Mouse (Mus musculus) neural tube, embryonic 11.5 days (tissue): ENCODE data around the gene Robo1. TPM values are rescaled to one million over a fixed set of nuclear protein-coding genes. Genes with fewer than 3 reads are reported as not detected.

Experiments
- ATAC-seq: fragments of 200-750 bp; cut with Nextera tagmentation; 2 replicates; pipeline ENCODE4 v1.8.0; 2017; ENCODE audit warnings: moderate number of reproducible peaks, mild to moderate bottlenecking, moderate TSS enrichment, moderate library complexity; ENCODE audit not compliant: insufficient read depth, low FRiP score, low TSS enrichment
- DNase-seq: peaks from one replicate; pipeline ENCODE4 v3.0.0-alpha.2; 2015; ENCODE audit warnings: low spot score
- H3K27ac ChIP-seq: fragments of 300-500 bp; sonication (generic); 2 replicates; pipeline ENCODE4 v1.5.1; 2014; ENCODE audit warnings: low read depth, mild to moderate bottlenecking, low read length
- H3K27me3 ChIP-seq: fragments of 300-500 bp; sonication (generic); 2 replicates; pipeline ENCODE4 v1.6.1; 2014; ENCODE audit warnings: mild to moderate bottlenecking, low read length, mixed read lengths; ENCODE audit not compliant: control insufficient read depth, insufficient read depth
- H3K36me3 ChIP-seq: fragments of 300-500 bp; sonication (generic); 2 replicates; pipeline ENCODE4 v1.6.1; 2014; ENCODE audit warnings: mild to moderate bottlenecking, low read length, moderate library complexity, mixed read lengths; ENCODE audit not compliant: control insufficient read depth, insufficient read depth
- H3K4me1 ChIP-seq: fragments of 300-500 bp; sonication (generic); 2 replicates; pipeline ENCODE4 v1.6.1; 2014; ENCODE audit warnings: low read length, mixed read lengths; ENCODE audit not compliant: control insufficient read depth, insufficient read depth
- H3K4me2 ChIP-seq: fragments of 300-500 bp; sonication (generic); 2 replicates; pipeline ENCODE4 v1.6.1; 2014; ENCODE audit warnings: low read depth, mild to moderate bottlenecking, moderate library complexity
- H3K4me3 ChIP-seq: fragments of 300-500 bp; sonication (generic); 2 replicates; pipeline ENCODE4 v1.5.1; 2014; ENCODE audit warnings: low read depth, low read length
- H3K9ac ChIP-seq: fragments of 300-500 bp; sonication (generic); 2 replicates; pipeline ENCODE4 v1.6.1; 2014; ENCODE audit warnings: mild to moderate bottlenecking, low read length
- H3K9me3 ChIP-seq: fragments of 300-500 bp; sonication (generic); 2 replicates; pipeline ENCODE4 v1.6.1; 2016; ENCODE audit warnings: low read length; ENCODE audit not compliant: control insufficient read depth
- WGBS: fragments of 180-500 bp; shearing (Covaris S2); extraction: QIAGEN DNeasy Blood & Tissue Kit; methylation state at CpG from one replicate; pipeline ENCODE4 v1.1.7; 2014; 5-methylcytosine and 5-hydroxymethylcytosine counted together
- polyA plus RNA-seq: library from polyadenylated mRNA; unstranded; fragments of >200 nt; fragmentation: Nextera tagmentation; extraction: Ambion mirVana; gene quantifications from 2 replicates; pipeline ENCODE4 v1.2.1, GENCODE M21; 2014

Gene Robo1
- polyA plus RNA-seq, 1 experiment from 2014 or later: 58.3 TPM

DNA sequence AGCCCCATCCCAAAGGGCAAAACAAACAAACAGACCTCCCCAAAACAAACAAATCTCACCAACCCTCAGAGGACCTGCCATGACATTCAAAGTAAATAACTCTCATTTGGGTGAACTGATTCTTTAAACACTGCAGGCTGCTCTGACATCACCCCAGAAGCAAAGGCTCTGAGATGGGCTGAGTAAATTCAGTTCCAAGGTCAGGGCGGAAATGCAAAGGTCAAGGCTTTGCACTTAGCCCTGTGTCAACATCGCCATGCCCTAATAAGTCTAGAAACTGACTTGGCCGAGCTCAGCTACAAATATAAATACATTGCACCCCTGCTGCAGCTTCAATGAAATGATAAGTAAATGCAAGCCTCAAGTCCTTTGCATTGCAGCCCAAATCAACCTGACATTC lies 379.5 kb downstream of the Robo1 start:
- no peak overlapping the region for H3K9ac ChIP-seq
- no peaks in the 10 kb centered on the region for H3K27me3 ChIP-seq
- no peak for ATAC-seq
- WGBS: 31% methylated on average over 3 of the region's 3 CpGs
- H3K4me1 ChIP-seq: peaks cover 20% of the 10 kb centered on the region
- H3K4me2 ChIP-seq: no peak overlapping the region
- H3K4me3 ChIP-seq: no peak overlapping the region
- DNase-seq: no peak
- H3K36me3 ChIP-seq: no peaks in the 10 kb centered on the region
- no peaks in the 10 kb centered on the region for H3K9me3 ChIP-seq
- no peak overlapping the region for H3K27ac ChIP-seq

DNA sequence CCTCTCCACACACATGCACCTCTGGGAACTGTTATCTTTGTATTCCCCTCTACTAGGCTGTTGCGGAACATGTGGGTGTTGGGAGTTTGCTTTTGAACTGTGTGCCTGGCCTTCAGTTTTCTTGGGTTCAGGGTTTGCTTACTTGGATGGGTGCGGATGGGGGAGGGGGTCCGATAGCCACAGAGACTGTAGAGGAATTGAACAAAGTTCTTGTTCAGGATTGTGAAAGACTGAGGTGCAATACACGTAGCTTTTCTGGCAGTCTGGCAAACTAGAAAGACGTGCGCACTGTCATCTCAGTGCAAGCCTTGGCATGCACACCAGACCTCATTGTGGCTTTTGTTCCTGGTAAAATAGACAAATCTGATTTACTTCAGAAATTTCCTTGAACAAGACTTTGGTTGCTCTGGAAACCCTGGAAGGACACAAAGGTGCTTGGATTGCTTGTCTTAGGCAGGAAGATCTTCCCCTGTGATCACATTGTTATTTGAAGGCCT lies 380.1 kb downstream of the Robo1 start:
- WGBS: 69% methylated on average over 6 of the region's 6 CpGs
- peaks cover 24% of the 10 kb centered on the region for H3K4me1 ChIP-seq
- DNase-seq (no peak), ATAC-seq (no peak)
- no peaks in the 10 kb centered on the region for H3K9me3 ChIP-seq
- no peak overlapping the region for H3K27ac ChIP-seq
- no peak overlapping the region for H3K4me3 ChIP-seq
- H3K27me3 ChIP-seq: no peaks in the 10 kb centered on the region
- no peak overlapping the region for H3K4me2 ChIP-seq
- no peaks in the 10 kb centered on the region for H3K36me3 ChIP-seq
- no peak overlapping the region for H3K9ac ChIP-seq

DNA sequence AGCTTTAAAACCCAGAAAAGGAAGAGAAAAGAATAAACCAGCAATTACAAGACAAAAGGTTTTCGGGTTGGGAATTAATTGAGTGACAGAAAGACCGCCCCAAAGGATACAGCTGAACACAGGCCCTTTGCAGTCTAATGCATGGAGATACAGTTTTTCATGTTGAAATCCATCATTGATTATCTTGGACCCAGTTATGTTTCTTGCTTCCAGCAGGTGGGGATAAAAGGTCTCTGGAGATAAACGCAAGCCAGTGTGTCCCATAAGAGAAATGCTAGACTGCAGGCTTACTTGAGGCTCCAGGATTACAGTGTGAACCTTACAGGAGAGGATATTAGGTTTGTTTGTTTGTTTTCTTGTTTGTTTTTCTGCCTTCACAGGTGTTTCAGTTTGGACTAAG lies 383.8 kb downstream of the Robo1 start:
- Histone ChIP-seq H3K27ac (peak overlapping the region; percentile 24; the same call in 1 of the 2 replicates), H3K4me3 (no peak overlapping the region), H3K4me1 (peaks cover 25% of the 10 kb centered on the region), H3K27me3 (no peaks in the 10 kb centered on the region), H3K36me3 (no peaks in the 10 kb centered on the region), H3K9ac (no peak overlapping the region), H3K4me2 (no peak overlapping the region), H3K9me3 (no peaks in the 10 kb centered on the region)
- ATAC-seq (peak; percentile 33; the same call in 1 of the 2 replicates), DNase-seq (no peak)
- WGBS: 37% methylated on average over 3 of the region's 3 CpGs

DNA sequence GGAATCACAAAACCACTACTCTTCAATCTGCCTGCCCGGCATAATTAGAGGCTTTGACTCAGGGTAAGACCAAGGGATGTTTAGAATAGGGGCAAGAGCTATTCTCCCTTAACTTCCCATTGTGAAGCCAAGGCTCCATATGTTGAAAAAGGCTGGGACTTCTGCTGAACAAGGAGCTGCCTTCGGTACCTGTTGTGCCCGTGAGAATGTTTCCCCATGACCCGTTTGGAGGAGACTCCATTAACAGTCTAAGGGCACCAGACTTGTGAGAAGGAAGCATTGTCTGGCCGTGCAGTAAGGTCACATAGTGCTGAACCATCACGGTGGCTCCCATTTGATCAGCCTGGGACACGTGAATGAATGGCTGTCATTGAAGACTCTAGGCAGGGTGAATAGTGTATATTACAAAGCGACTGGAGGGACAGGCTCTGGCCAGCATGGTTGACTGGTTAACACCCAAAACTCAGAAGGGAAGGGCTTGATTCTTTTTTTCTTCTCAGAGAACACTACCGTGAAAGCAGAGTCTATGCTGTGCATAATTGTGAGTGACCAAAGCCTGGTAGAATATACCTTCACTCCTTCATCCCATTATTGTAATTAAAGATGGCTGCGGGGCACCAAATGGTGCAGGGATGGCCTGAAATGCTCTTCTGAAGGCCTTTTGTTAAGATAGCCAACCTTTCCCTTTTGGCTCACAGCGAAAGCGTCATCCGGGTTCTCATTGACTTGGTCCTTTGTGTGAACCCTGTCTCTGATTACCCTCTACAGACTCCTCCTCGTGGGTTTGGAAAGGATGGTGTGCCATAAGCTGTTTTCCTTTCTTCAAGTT lies 385.6 kb downstream of the Robo1 start:
- Histone ChIP-seq H3K27ac (peak overlapping the region; percentile 54), H3K4me2 (no peak overlapping the region), H3K4me1 (peaks cover 23% of the 10 kb centered on the region), H3K36me3 (no peaks in the 10 kb centered on the region), H3K9ac (no peak overlapping the region), H3K4me3 (no peak overlapping the region), H3K27me3 (no peaks in the 10 kb centered on the region), H3K9me3 (no peaks in the 10 kb centered on the region)
- peak; percentile 48 for DNase-seq
- 25% methylated on average over 14 of the region's 14 CpGs for WGBS
- peak; percentile 86 for ATAC-seq

DNA sequence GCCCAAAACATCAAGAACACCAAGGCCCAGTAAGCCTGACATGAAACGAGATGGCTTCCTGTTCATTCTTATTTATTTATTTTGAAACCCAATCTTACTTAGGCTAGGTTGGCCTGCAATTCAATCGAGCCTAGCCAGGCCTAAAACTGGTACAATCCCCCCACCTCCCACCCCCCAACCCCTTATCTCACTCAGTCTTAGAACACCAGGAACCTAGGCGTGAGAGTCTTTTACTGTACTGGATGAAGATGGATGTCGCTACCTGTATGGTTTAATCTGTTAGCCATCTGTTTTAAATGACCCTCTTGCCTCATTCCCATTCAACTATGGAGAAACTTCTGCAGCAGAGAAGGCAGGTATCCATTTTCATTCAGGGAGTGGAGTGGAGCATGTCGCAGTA lies 386.7 kb downstream of the Robo1 start:
- no peaks in the 10 kb centered on the region for H3K36me3 ChIP-seq
- H3K4me3 ChIP-seq: no peak overlapping the region
- H3K9ac ChIP-seq: no peak overlapping the region
- ATAC-seq (no peak), DNase-seq (no peak)
- H3K27ac ChIP-seq: no peak overlapping the region
- H3K9me3 ChIP-seq: no peaks in the 10 kb centered on the region
- WGBS: 57% methylated on average over 5 of the region's 5 CpGs
- peaks cover 26% of the 10 kb centered on the region for H3K4me1 ChIP-seq
- H3K4me2 ChIP-seq: no peak overlapping the region
- H3K27me3 ChIP-seq: no peaks in the 10 kb centered on the region

DNA sequence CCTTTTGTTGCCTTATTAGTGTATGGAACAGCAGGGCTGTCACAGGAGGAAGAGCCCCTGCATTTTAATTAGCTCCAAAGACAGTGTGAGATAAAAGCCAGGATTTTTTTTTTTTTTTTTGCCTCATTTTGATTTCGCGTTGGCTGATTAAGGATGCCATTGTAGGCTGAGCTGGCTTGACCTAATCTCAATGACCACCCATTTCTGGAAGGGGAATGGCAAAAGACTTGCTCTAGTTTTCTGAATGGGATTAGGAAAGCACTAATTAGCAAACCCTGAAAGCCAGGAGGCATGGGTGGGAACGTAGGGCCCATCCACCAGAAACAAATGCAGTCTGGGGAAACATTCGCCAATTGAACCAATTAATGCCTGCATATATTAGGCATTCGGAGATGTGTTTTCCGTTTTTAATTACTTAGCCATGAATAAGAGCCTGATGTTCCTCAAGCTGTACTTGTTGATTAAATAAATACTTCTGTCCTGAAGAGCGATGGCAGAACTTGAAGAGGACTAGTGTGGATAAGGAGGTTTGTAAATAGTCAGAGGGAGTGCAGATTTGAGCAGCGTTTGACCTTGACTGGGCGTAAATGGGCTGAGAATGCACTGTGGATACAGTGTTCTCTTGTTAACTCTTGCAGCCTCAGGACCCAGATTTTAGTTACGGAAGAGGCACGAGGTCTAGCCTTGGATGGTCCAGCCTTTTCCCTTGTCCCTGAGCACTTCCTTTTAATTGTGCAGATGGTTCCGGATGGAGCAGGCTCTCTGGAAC lies 391.3 kb downstream of the Robo1 start:
- H3K4me2 ChIP-seq: no peak overlapping the region
- no peaks in the 10 kb centered on the region for H3K27me3 ChIP-seq
- H3K27ac ChIP-seq: no peak overlapping the region
- H3K9me3 ChIP-seq: no peaks in the 10 kb centered on the region
- no peak overlapping the region for H3K9ac ChIP-seq
- H3K36me3 ChIP-seq: no peaks in the 10 kb centered on the region
- no peak overlapping the region for H3K4me3 ChIP-seq
- ATAC-seq (peak; percentile 86), DNase-seq (peak; percentile 26)
- 42% methylated on average over 12 of the region's 12 CpGs for WGBS
- peaks cover 4% of the 10 kb centered on the region; the same call in 1 of the 2 replicates for H3K4me1 ChIP-seq

DNA sequence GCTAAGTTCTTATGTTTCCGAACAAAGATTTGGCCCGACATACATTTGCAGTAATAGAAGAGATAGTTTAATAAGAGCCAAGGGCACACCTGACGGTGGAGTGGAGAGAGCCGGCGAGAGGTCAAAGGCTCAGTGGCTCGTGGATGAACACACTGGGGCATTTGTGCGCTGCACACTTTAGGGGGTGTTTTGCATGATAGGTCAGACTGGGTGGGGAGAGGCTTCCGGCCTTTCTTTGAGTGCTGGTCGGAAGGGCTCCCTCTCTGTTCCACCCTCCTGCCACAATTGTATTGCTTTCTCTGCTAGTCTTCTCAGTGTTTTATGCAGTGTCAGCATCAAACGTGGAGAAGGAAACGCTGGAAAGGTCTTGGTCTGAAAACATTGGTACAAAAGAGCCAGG lies 392.2 kb downstream of the Robo1 start:
- 83% methylated on average over 11 of the region's 11 CpGs for WGBS
- Histone ChIP-seq H3K4me2 (no peak overlapping the region), H3K4me3 (no peak overlapping the region), H3K27ac (no peak overlapping the region), H3K9me3 (no peaks in the 10 kb centered on the region), H3K4me1 (peaks cover 8% of the 10 kb centered on the region; the same call in 1 of the 2 replicates), H3K9ac (no peak overlapping the region), H3K27me3 (no peaks in the 10 kb centered on the region), H3K36me3 (no peaks in the 10 kb centered on the region)
- no peak for ATAC-seq
- DNase-seq: no peak

DNA sequence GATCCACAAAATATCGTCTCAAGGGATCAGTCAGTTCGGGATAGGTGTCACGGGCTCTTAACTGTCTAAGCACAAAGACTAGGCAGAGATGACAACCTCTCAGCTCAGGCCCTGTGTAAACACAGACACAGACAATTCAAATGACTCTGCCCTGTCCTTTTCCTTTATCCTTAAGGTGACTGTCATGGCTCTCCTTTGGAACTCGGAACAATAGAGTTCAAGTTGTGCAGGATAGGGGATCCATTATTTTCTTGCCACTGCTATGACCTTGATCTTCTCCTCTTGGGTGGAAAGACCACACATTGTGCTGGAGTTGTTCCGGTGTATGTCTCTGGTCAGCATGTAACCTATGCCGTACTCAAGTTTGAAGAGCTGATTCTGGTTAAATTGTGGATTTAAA lies 395.4 kb downstream of the Robo1 start:
- DNase-seq (no peak), ATAC-seq (no peak)
- WGBS: 81% methylated on average over 6 of the region's 6 CpGs
- Histone ChIP-seq H3K4me2 (no peak overlapping the region), H3K4me1 (peaks cover 6% of the 10 kb centered on the region; the same call in 1 of the 2 replicates), H3K27me3 (no peaks in the 10 kb centered on the region), H3K36me3 (0 out of 2 replicates have a peak, but pooled peaks cover 2% of the 10 kb centered on the region), H3K9me3 (no peaks in the 10 kb centered on the region), H3K9ac (no peak overlapping the region), H3K4me3 (no peak overlapping the region), H3K27ac (no peak overlapping the region)
